In the genomic region with DNA sequence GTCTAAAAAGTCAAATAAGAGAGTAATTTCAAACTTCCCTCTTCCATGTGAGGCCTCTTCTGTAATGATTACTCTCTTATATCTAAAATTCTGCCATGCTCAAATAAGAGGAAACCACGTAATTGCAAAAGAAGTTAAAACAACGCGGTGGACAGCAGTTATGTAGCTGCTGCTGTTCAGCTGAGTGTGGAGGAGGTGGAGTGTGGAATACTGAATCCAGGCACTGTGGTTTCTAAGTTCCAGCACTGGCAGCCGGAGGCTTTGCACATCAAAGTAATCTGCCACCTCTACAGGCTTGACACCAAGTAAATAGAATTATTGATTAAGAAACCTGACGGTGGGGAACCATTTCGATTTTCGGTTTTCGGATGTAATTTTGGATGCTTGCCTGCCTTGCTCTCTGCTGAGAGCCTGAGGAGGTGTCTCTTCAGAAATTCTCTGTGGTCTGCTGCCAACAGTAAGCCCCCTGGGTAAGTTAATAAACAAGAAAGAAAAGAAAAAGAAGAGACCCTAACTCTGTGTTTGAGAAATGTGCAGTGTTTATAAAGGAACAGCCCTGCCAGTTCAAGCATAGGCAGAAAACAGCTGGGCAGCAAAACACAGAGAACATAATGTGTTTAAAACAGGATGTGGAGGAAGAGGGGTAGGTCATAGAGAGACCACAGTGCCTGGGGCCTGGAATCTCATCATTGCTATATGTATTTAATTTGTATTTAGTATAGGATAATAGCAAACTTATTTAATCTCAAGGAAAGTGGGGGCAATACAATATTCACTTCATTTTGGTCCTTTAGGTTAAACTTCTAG, we compare ENCODE assay signal across 21 mouse cellular contexts. TPM values are rescaled to one million over a fixed set of nuclear protein-coding genes. Genes with fewer than 3 reads are reported as not detected.
DNase-seq lines count a peak whose midpoint lies in the region; ATAC-seq and TF ChIP-seq lines count a peak whose summit lies in the region.
"Had no signal": no experiment of that assay in that cellular context is flagged by ENCODE, and none has a peak within 500 bp of the region (broad histone marks: within the 10 kb centered on the region; RNA-seq: fewer than 3 reads in every experiment).

No protein-coding gene starts in this region.

- TF ChIP-seq POLR2A in liver, adult 2 months (IDR thresholded peaks at IDR 0.05; ENCODE audit: extremely low read depth, insufficient read depth, low read length) = no peak
- no peak for TF ChIP-seq POLR2A in bone marrow macrophage, adult 2 months (IDR thresholded peaks at IDR 0.05; ENCODE audit: borderline replicate concordance, low read depth, low read length)

- no peaks in the 10 kb centered on the region for H3K36me3 ChIP-seq in heart, embryonic 13.5 days
- H3K36me3 ChIP-seq in heart, embryonic 10.5 days = no peaks in the 10 kb centered on the region
- no peaks in the 10 kb centered on the region for H3K36me3 ChIP-seq in liver, adult 2 months (ENCODE audit: control insufficient read depth, insufficient read depth, low read length)
- no peaks in the 10 kb centered on the region for H3K36me3 ChIP-seq in limb, embryonic 13.5 days
- H3K36me3 ChIP-seq: embryonic facial prominence, embryonic 15.5 days; forebrain, embryonic 15.5 days; heart, embryonic 15.5 days had no signal

- DNase-seq in heart, embryonic 10.5 days (ENCODE audit: low spot score) = no peak
- peak; percentile 3 for DNase-seq in liver, adult 2 months (ENCODE audit: extremely low read depth, low read depth, low spot score)
- no peak for DNase-seq in liver
- no peak for DNase-seq in adrenal gland, postnatal 25 days
- DNase-seq in right cerebral cortex, adult 18-20 months = no peak
- DNase-seq: adrenal gland, postnatal 14 days; cerebellum, postnatal 36 days; gastrocnemius, postnatal 10 days; liver, postnatal 0 days had no signal

- no peaks in the 10 kb centered on the region for H3K79me2 ChIP-seq in liver, adult 2 months (ENCODE audit: control insufficient read depth, insufficient read depth, low read length)

- ATAC-seq in heart, embryonic 13.5 days (ENCODE audit: extremely low read depth, insufficient number of reproducible peaks, low FRiP score, low TSS enrichment) = no peak
- no peak; the same call in 1 of the 2 replicates for ATAC-seq in limb, embryonic 13.5 days (ENCODE audit: low FRiP score, low read depth)
- ATAC-seq: forebrain, embryonic 15.5 days; intestine, postnatal 0 days; liver, postnatal 0 days had no signal

- H3K9me3 ChIP-seq in heart, embryonic 13.5 days = no peaks in the 10 kb centered on the region
- H3K9me3 ChIP-seq in heart, embryonic 10.5 days = no peaks in the 10 kb centered on the region
- H3K9me3 ChIP-seq in limb, embryonic 13.5 days = no peaks in the 10 kb centered on the region
- H3K9me3 ChIP-seq: embryonic facial prominence, embryonic 15.5 days; forebrain, embryonic 15.5 days; heart, embryonic 15.5 days had no signal

- 0 out of 2 replicates have a peak overlapping the region, but pooled peaks have one; percentile 16 for H3K9ac ChIP-seq in heart, embryonic 13.5 days
- H3K9ac ChIP-seq in liver, adult 2 months (ENCODE audit: low read depth, low read length) = no peak overlapping the region
- no peak overlapping the region for H3K9ac ChIP-seq in limb, embryonic 13.5 days
- H3K9ac ChIP-seq: embryonic facial prominence, embryonic 15.5 days; forebrain, embryonic 15.5 days; heart, embryonic 15.5 days; liver, postnatal 0 days had no signal

- peaks cover 9% of the 10 kb centered on the region; the same call in 1 of the 2 replicates for H3K4me1 ChIP-seq in heart, embryonic 13.5 days
- no peaks in the 10 kb centered on the region for H3K4me1 ChIP-seq in heart, embryonic 10.5 days
- no peaks in the 10 kb centered on the region for H3K4me1 ChIP-seq in liver, adult 2 months (ENCODE audit: control insufficient read depth, insufficient read depth, low read length)
- peaks cover 10% of the 10 kb centered on the region for H3K4me1 ChIP-seq in bone marrow macrophage, adult 2 months (ENCODE audit: control insufficient read depth, insufficient read depth, low read length)
- peaks cover 9% of the 10 kb centered on the region for H3K4me1 ChIP-seq in limb, embryonic 13.5 days
- H3K4me1 ChIP-seq: forebrain, embryonic 15.5 days had no signal

- H3K27ac ChIP-seq in heart, embryonic 13.5 days (replicated peaks) = no peak overlapping the region
- H3K27ac ChIP-seq in heart, embryonic 10.5 days = no peak overlapping the region
- H3K27ac ChIP-seq in liver, adult 2 months (replicated peaks; ENCODE audit: insufficient read depth, low read depth, low read length) = no peak overlapping the region
- H3K27ac ChIP-seq in bone marrow macrophage, adult 2 months (ENCODE audit: insufficient read depth, low read depth, low read length) = peak overlapping the region; percentile 15; the same call in 1 of the 2 replicates
- H3K27ac ChIP-seq in limb, embryonic 13.5 days = no peak overlapping the region
- H3K27ac ChIP-seq: embryonic facial prominence, embryonic 15.5 days; forebrain, embryonic 15.5 days; heart, embryonic 15.5 days had no signal

- 0 out of 2 replicates have a peak overlapping the region, but pooled peaks have one; percentile 7 for H3K4me2 ChIP-seq in heart, embryonic 13.5 days
- peak overlapping the region; percentile 30; the same call in 1 of the 2 replicates for H3K4me2 ChIP-seq in limb, embryonic 13.5 days (replicated peaks)
- H3K4me2 ChIP-seq: embryonic facial prominence, embryonic 15.5 days; forebrain, embryonic 15.5 days; heart, embryonic 15.5 days had no signal

- no peaks in the 10 kb centered on the region for H3K27me3 ChIP-seq in heart, embryonic 13.5 days (replicated peaks)
- no peaks in the 10 kb centered on the region for H3K27me3 ChIP-seq in heart, embryonic 10.5 days (ENCODE audit: insufficient read depth, poor library complexity, severe bottlenecking)
- H3K27me3 ChIP-seq in liver, adult 2 months (ENCODE audit: control insufficient read depth, insufficient read depth, low read length) = no peaks in the 10 kb centered on the region
- no peaks in the 10 kb centered on the region for H3K27me3 ChIP-seq in limb, embryonic 13.5 days
- H3K27me3 ChIP-seq: embryonic facial prominence, embryonic 15.5 days; forebrain, embryonic 15.5 days; heart, embryonic 15.5 days had no signal

- H3K4me3 ChIP-seq in heart, embryonic 13.5 days = no peak overlapping the region
- no peak overlapping the region for H3K4me3 ChIP-seq in heart, embryonic 10.5 days
- H3K4me3 ChIP-seq in liver, adult 2 months (ENCODE audit: insufficient read depth, low read depth, low read length) = no peak overlapping the region
- H3K4me3 ChIP-seq in bone marrow macrophage, adult 2 months (ENCODE audit: insufficient read depth, low read length) = no peak overlapping the region
- H3K4me3 ChIP-seq in limb, embryonic 13.5 days = no peak overlapping the region
- H3K4me3 ChIP-seq: embryonic facial prominence, embryonic 15.5 days; forebrain, embryonic 15.5 days; heart, embryonic 15.5 days had no signal

- WGBS in heart, embryonic 13.5 days = 51% methylated on average over 8 of the region's 8 CpGs
- 60% methylated on average over 8 of the region's 8 CpGs for WGBS in heart, embryonic 10.5 days
- WGBS in liver, adult 2 months = 34% methylated on average over 8 of the region's 8 CpGs
- WGBS in limb, embryonic 13.5 days = 31% methylated on average over 8 of the region's 8 CpGs

- TF ChIP-seq CTCF in liver, adult 2 months (IDR thresholded peaks at IDR 0.05; ENCODE audit: low read depth, low read length) = no peak
- no peak for TF ChIP-seq CTCF in bone marrow macrophage, adult 2 months (IDR thresholded peaks at IDR 0.05; ENCODE audit: low read depth, low read length)

RNA-seq across cellular contexts. Expression of a gene that starts 33.7 kb away (rescaled TPM):
- polyA plus RNA-seq in heart, embryonic 13.5 days (2015; fragmentation: Nextera tagmentation; extraction: Ambion mirVana) = not detected in 2 replicates
- not detected in 2 replicates for polyA plus RNA-seq in heart, embryonic 10.5 days (2016; fragmentation: Nextera tagmentation; extraction: Ambion mirVana)
- total RNA-seq in liver, adult 2 months (2014; rRNA removed) = not detected in 2 replicates
- polyA plus RNA-seq in liver, adult 2 months (2012; rRNA removed) = not detected in 2 replicates
- polyA plus RNA-seq in bone marrow macrophage, adult 2 months (2012; ENCODE audit: insufficient read depth, insufficient read length, missing spikeins) = not detected in 2 replicates
- polyA plus RNA-seq in limb, embryonic 13.5 days (2015; fragmentation: Nextera tagmentation; extraction: Ambion mirVana) = not detected in 2 replicates
- total RNA-seq in adrenal gland, postnatal 25 days (2021) = not detected in 2 replicates
- total RNA-seq: adrenal gland, postnatal 14 days; ES-E14; gastrocnemius, postnatal 10 days; neutrophil, adult 5-6 weeks had no signal
- polyA plus RNA-seq: C2C12; embryonic facial prominence, embryonic 15.5 days; forebrain, embryonic 15.5 days; heart, embryonic 15.5 days; intestine, postnatal 0 days; limb, embryonic 11.5 days; liver, postnatal 0 days; spleen, adult 2 months had no signal
